Comparison of ENCODE assay signal across 8 mouse cellular contexts in genomic region chr12:69924012-69924411, GRCm38 (mm10). TPM values are rescaled to one million over a fixed set of nuclear protein-coding genes. Genes with fewer than 3 reads are reported as not detected.
DNase-seq lines count a peak whose midpoint lies in the region; ATAC-seq lines count a peak whose summit lies in the region.

No protein-coding gene starts in this region.

- peak; percentile 58 for DNase-seq in forebrain, embryonic 11.5 days (ENCODE audit: low spot score)
- DNase-seq in right cerebral cortex, postnatal 14 days = peak; percentile 25
- DNase-seq in right cerebral cortex, postnatal 36 days (ENCODE audit: low spot score in 2 of 2) = no peak
- DNase-seq in cerebellum, postnatal 25 days = peak; percentile 34 to 60
- peak; percentile 49 for DNase-seq in hindlimb bud, embryonic 11.5 days (ENCODE audit: extremely low spot score, low read depth, low spot score)
- no peak for DNase-seq in ovary, postnatal 10 days (ENCODE audit: low spot score)

- no peaks in the 10 kb centered on the region for H3K9me3 ChIP-seq in forebrain, embryonic 11.5 days (ENCODE audit: control insufficient read depth, low read length)
- H3K9me3 ChIP-seq in forebrain, embryonic 13.5 days (replicated peaks) = no peaks in the 10 kb centered on the region

- H3K4me3 ChIP-seq in forebrain, embryonic 11.5 days (ENCODE audit: low read depth, low read length) = no peak overlapping the region
- H3K4me3 ChIP-seq in forebrain, embryonic 13.5 days = no peak overlapping the region

- H3K4me1 ChIP-seq in forebrain, embryonic 11.5 days (replicated peaks; ENCODE audit: control insufficient read depth, insufficient read depth, low read length) = no peaks in the 10 kb centered on the region
- H3K4me1 ChIP-seq in forebrain, embryonic 13.5 days = no peaks in the 10 kb centered on the region

- no peaks in the 10 kb centered on the region for H3K36me3 ChIP-seq in forebrain, embryonic 11.5 days (ENCODE audit: control insufficient read depth, insufficient read depth, low read length)
- H3K36me3 ChIP-seq in forebrain, embryonic 13.5 days (ENCODE audit: poor library complexity, severe bottlenecking) = peaks cover 4% of the 10 kb centered on the region; the same call in 1 of the 2 replicates

- no peak overlapping the region for H3K4me2 ChIP-seq in forebrain, embryonic 11.5 days (ENCODE audit: low read depth, low read length, severe bottlenecking)
- H3K4me2 ChIP-seq in forebrain, embryonic 13.5 days = no peak overlapping the region

- no peak for ATAC-seq in forebrain, embryonic 11.5 days (replicated peaks; ENCODE audit: low FRiP score)
- no peak for ATAC-seq in forebrain, embryonic 13.5 days
- ATAC-seq in megakaryocyte progenitor cell, adult 5-6 weeks (replicated peaks; ENCODE audit: poor library complexity) = peak; percentile 88

- WGBS in forebrain, embryonic 11.5 days = 17% methylated on average over 5 of the region's 5 CpGs
- 14% methylated on average over 5 of the region's 5 CpGs for WGBS in forebrain, embryonic 13.5 days

- no peaks in the 10 kb centered on the region for H3K27me3 ChIP-seq in forebrain, embryonic 11.5 days (ENCODE audit: control insufficient read depth, insufficient read depth, low read length)
- no peaks in the 10 kb centered on the region for H3K27me3 ChIP-seq in forebrain, embryonic 13.5 days

- H3K9ac ChIP-seq in forebrain, embryonic 11.5 days (ENCODE audit: low read length) = no peak overlapping the region
- no peak overlapping the region for H3K9ac ChIP-seq in forebrain, embryonic 13.5 days

- no peak overlapping the region for H3K27ac ChIP-seq in forebrain, embryonic 11.5 days (ENCODE audit: low read depth, low read length)
- no peak overlapping the region for H3K27ac ChIP-seq in forebrain, embryonic 13.5 days

RNA-seq across cellular contexts. Expression of gene Map4k5, which starts 31.0 kb away (rescaled TPM):
- 31.4 and 32.7 TPM in 2 replicates for polyA plus RNA-seq in forebrain, embryonic 11.5 days (2014; fragmentation: Nextera tagmentation; extraction: Ambion mirVana)
- 24.2 and 24.4 TPM in 2 replicates for polyA plus RNA-seq in forebrain, embryonic 13.5 days (2015; fragmentation: Nextera tagmentation; extraction: Ambion mirVana)
- total RNA-seq in megakaryocyte progenitor cell, adult 5-6 weeks (2015) = 14.9 and 17.7 TPM in 2 replicates
- total RNA-seq in megakaryocyte progenitor cell, adult 5-6 weeks (2017) = 16.8 and 18.0 TPM in 2 replicates

RNA-seq across cellular contexts. Expression of gene Atl1, which starts 31.6 kb away (rescaled TPM):
- polyA plus RNA-seq in forebrain, embryonic 11.5 days (2014; fragmentation: Nextera tagmentation; extraction: Ambion mirVana) = 29.8 and 32.4 TPM in 2 replicates
- 80.6 and 83.8 TPM in 2 replicates for polyA plus RNA-seq in forebrain, embryonic 13.5 days (2015; fragmentation: Nextera tagmentation; extraction: Ambion mirVana)
- total RNA-seq in megakaryocyte progenitor cell, adult 5-6 weeks (2015) = 0.79 and 1.4 TPM in 2 replicates
- 1.4 and 2.6 TPM in 2 replicates for total RNA-seq in megakaryocyte progenitor cell, adult 5-6 weeks (2017)

Comparison
In these comparisons a context has a peak if more than half of its experiments do, and no peak if none do; other contexts are left out.
1. DNase-seq: peak in forebrain, embryonic 11.5 days (single experiment), right cerebral cortex, postnatal 14 days (single experiment), cerebellum, postnatal 25 days (2 of 2) and hindlimb bud, embryonic 11.5 days (single experiment); none in right cerebral cortex, postnatal 36 days (0 of 2) and ovary, postnatal 10 days (single experiment).